Mouse (Mus musculus) heart, postnatal 10 days (tissue): ENCODE measurements at regions not wholly inside any gene's neighbourhood (a gene's known extent, or its start where the extent isn't known, plus 50 kb on each side); places are given as distances from the start of the nearest gene placed in this dataset.
"Not testable (repeated sequence)": the region's sequence is repeated elsewhere in the genome, so short reads cannot be mapped to it uniquely, and the experiment has no call there.

Experiments
- DNase-seq, 2 experiments: peaks; one replicate each; pipeline ENCODE4 v3.0.0; 2021
- intact Hi-C: fragments of 180-260 bp; cut with DNase I; formaldehyde crosslinking; loops from one replicate; pipeline ENCODE4 v1.15.1; 2025

GRCm38 (mm10) chr12:8417127-8417790, 82.5 kb downstream of the Rhob start:
- no peak for DNase-seq
- intact Hi-C loops, result no loop called here

- DNase-seq, result no peak
- intact Hi-C loops, result no loop called here
Measured at GRCm38 (mm10) chr12:8412125-8412524, 87.7 kb downstream of the Rhob start.

- intact Hi-C loops, result no loop called here
- DNase-seq, result no peak
Measured at GRCm38 (mm10) chr12:8410410-8411341, 89.1 kb downstream of the Rhob start.

- DNase-seq, result no peak
- intact Hi-C loops, result no loop called here
Measured at GRCm38 (mm10) chr12:8402084-8402483, 88.9 kb downstream of the Hs1bp3 start.

- DNase-seq, result no peak
- intact Hi-C loops, result no loop called here
Measured at GRCm38 (mm10) chr12:8401376-8401775, 88.1 kb downstream of the Hs1bp3 start.

GRCm38 (mm10) chr12:8400345-8401130, 87.3 kb downstream of the Hs1bp3 start:
- DNase-seq, result no peak
- intact Hi-C loops, result no loop called here

GRCm38 (mm10) chr12:8398852-8399251, 85.6 kb downstream of the Hs1bp3 start:
- intact Hi-C loops, result no loop called here
- DNase-seq, result no peak

- intact Hi-C loops, DNase-seq: not testable (repeated sequence)
Measured at GRCm38 (mm10) chr12:8396408-8396807, 83.2 kb downstream of the Hs1bp3 start.

GRCm38 (mm10) chr12:8394894-8395297, 81.7 kb downstream of the Hs1bp3 start:
- DNase-seq, result peak in 1 of 2 experiments; percentile 45
- intact Hi-C loops, result no loop called here

- DNase-seq, result no peak
- intact Hi-C loops, result no loop called here
Measured at GRCm38 (mm10) chr12:8393976-8394375, 80.7 kb downstream of the Hs1bp3 start.
